In genomic region chr4:53595246-53596062, GRCm38 (mm10) we compare ENCODE assay signal across 12 mouse cellular contexts. TPM values are rescaled to one million over a fixed set of nuclear protein-coding genes. Genes with fewer than 3 reads are reported as not detected.
DNase-seq lines count a peak whose midpoint lies in the region; ATAC-seq lines count a peak whose summit lies in the region.
"Had no signal": no experiment of that assay in that cellular context is flagged by ENCODE, and none has a peak within 500 bp of the region (broad histone marks: within the 10 kb centered on the region; RNA-seq: fewer than 3 reads in every experiment).

No protein-coding gene starts in this region.

- no peak overlapping the region for H3K9ac ChIP-seq in heart, embryonic 13.5 days
- no peak overlapping the region for H3K9ac ChIP-seq in heart, embryonic 12.5 days
- no peak overlapping the region for H3K9ac ChIP-seq in liver, embryonic 15.5 days
- H3K9ac ChIP-seq: hindbrain, embryonic 12.5 days had no signal

- 67% methylated on average over 12 of the region's 12 CpGs for WGBS in heart, embryonic 13.5 days
- WGBS in heart, embryonic 12.5 days = 67% methylated on average over 12 of the region's 12 CpGs
- WGBS in liver, embryonic 15.5 days (ENCODE audit: insufficient replicate concordance) = 54% methylated on average over 12 of the region's 12 CpGs

- no peak overlapping the region for H3K4me2 ChIP-seq in heart, embryonic 13.5 days
- H3K4me2 ChIP-seq in heart, embryonic 12.5 days = no peak overlapping the region
- H3K4me2 ChIP-seq in liver, embryonic 15.5 days = peak overlapping the region; percentile 28; the same call in 1 of the 2 replicates
- H3K4me2 ChIP-seq: hindbrain, embryonic 12.5 days had no signal

- H3K4me1 ChIP-seq in heart, embryonic 13.5 days = peaks cover 16% of the 10 kb centered on the region
- peaks cover 6% of the 10 kb centered on the region; the same call in 1 of the 2 replicates for H3K4me1 ChIP-seq in heart, embryonic 12.5 days (replicated peaks)
- H3K4me1 ChIP-seq in liver, embryonic 15.5 days (replicated peaks) = no peaks in the 10 kb centered on the region; the same call in 1 of the 2 replicates
- H3K4me1 ChIP-seq: hindbrain, embryonic 12.5 days had no signal

- H3K9me3 ChIP-seq in heart, embryonic 13.5 days = no peaks in the 10 kb centered on the region
- no peaks in the 10 kb centered on the region for H3K9me3 ChIP-seq in heart, embryonic 12.5 days (replicated peaks)
- H3K9me3 ChIP-seq in liver, embryonic 15.5 days (replicated peaks) = no peaks in the 10 kb centered on the region
- H3K9me3 ChIP-seq: hindbrain, embryonic 12.5 days; megakaryocyte, embryonic 14.5 days had no signal

- ATAC-seq in heart, embryonic 13.5 days (ENCODE audit: extremely low read depth, insufficient number of reproducible peaks, low FRiP score, low TSS enrichment) = no peak
- no peak for ATAC-seq in heart, embryonic 12.5 days (ENCODE audit: insufficient number of reproducible peaks, low FRiP score)
- ATAC-seq in liver, embryonic 15.5 days (ENCODE audit: insufficient read depth) = peak; percentile 90

- no peaks in the 10 kb centered on the region for H3K36me3 ChIP-seq in heart, embryonic 13.5 days
- no peaks in the 10 kb centered on the region for H3K36me3 ChIP-seq in heart, embryonic 12.5 days
- H3K36me3 ChIP-seq in liver, embryonic 15.5 days (replicated peaks) = no peaks in the 10 kb centered on the region
- H3K36me3 ChIP-seq: hindbrain, embryonic 12.5 days had no signal

- peak; percentile 28 for DNase-seq in retina, postnatal 1 day
- DNase-seq in retina, embryonic 14.5 days (ENCODE audit: low spot score) = no peak
- DNase-seq in yolk sac, embryonic 10.5 days (ENCODE audit: low spot score) = peak; percentile 86
- no peak for DNase-seq in Muller cell, postnatal 12 days (ENCODE audit: inconsistent ontology term)
- DNase-seq in heart, postnatal 36 days = no peak
- DNase-seq: adrenal gland, postnatal 25 days; cerebellum, adult 11-12 months had no signal

- H3K27ac ChIP-seq in heart, embryonic 13.5 days (replicated peaks) = 0 out of 2 replicates have a peak overlapping the region, but pooled peaks have one; percentile 8
- H3K27ac ChIP-seq in heart, embryonic 12.5 days (ENCODE audit: poor library complexity, severe bottlenecking) = no peak overlapping the region
- H3K27ac ChIP-seq in liver, embryonic 15.5 days (replicated peaks) = peak overlapping the region; percentile 79
- H3K27ac ChIP-seq: hindbrain, embryonic 12.5 days had no signal

- intact Hi-C loops in heart, postnatal 36 days (cut with DNase I) = loop anchor here (2.0 kb wide), 1 partner anchor 485 kb away; no protein-coding TSS in a partner anchor

- H3K27me3 ChIP-seq in heart, embryonic 13.5 days (replicated peaks) = no peaks in the 10 kb centered on the region
- no peaks in the 10 kb centered on the region for H3K27me3 ChIP-seq in heart, embryonic 12.5 days (replicated peaks)
- no peaks in the 10 kb centered on the region for H3K27me3 ChIP-seq in liver, embryonic 15.5 days
- H3K27me3 ChIP-seq: hindbrain, embryonic 12.5 days had no signal

- H3K4me3 ChIP-seq in heart, embryonic 13.5 days = no peak overlapping the region
- no peak overlapping the region for H3K4me3 ChIP-seq in heart, embryonic 12.5 days
- 0 out of 2 replicates have a peak overlapping the region, but pooled peaks have one; percentile 12 for H3K4me3 ChIP-seq in liver, embryonic 15.5 days (replicated peaks)
- H3K4me3 ChIP-seq: hindbrain, embryonic 12.5 days; megakaryocyte, embryonic 14.5 days had no signal

RNA-seq across cellular contexts. Expression of gene Fsd1l, which starts 35.8 kb away (rescaled TPM):
- polyA plus RNA-seq in heart, embryonic 13.5 days (2015; fragmentation: Nextera tagmentation; extraction: Ambion mirVana) = 7.9 and 9.8 TPM in 2 replicates
- 10.6 and 11.1 TPM in 2 replicates for polyA plus RNA-seq in heart, embryonic 12.5 days (2016; fragmentation: Nextera tagmentation; extraction: Ambion mirVana)
- polyA plus RNA-seq in liver, embryonic 15.5 days (2015; fragmentation: Nextera tagmentation; extraction: Ambion mirVana) = 1.2 and 2.3 TPM in 2 replicates
- 10 to 100 TPM; 43.6 to 47.7 TPM for total RNA-seq in heart, postnatal 36 days (2021)

Comparison
In these comparisons a context has a peak if more than half of its experiments do, and no peak if none do; other contexts are left out.
1. DNase-seq: peak in retina, postnatal 1 day (single experiment) and yolk sac, embryonic 10.5 days (single experiment); none in retina, embryonic 14.5 days (single experiment), Muller cell, postnatal 12 days (single experiment) and heart, postnatal 36 days (0 of 2).